Mouse (Mus musculus) yolk sac, embryonic 10.5 days (tissue): ENCODE measurements around the gene Mrpl45.
"Not testable (repeated sequence)": the region's sequence is repeated elsewhere in the genome, so short reads cannot be mapped to it uniquely, and the experiment has no call there.

ENCODE experiments used
- DNase-seq: peaks from one replicate; pipeline ENCODE4 v3.0.0-alpha.2; 2017; ENCODE audit warnings: low spot score

Gene Mrpl45

DNA sequence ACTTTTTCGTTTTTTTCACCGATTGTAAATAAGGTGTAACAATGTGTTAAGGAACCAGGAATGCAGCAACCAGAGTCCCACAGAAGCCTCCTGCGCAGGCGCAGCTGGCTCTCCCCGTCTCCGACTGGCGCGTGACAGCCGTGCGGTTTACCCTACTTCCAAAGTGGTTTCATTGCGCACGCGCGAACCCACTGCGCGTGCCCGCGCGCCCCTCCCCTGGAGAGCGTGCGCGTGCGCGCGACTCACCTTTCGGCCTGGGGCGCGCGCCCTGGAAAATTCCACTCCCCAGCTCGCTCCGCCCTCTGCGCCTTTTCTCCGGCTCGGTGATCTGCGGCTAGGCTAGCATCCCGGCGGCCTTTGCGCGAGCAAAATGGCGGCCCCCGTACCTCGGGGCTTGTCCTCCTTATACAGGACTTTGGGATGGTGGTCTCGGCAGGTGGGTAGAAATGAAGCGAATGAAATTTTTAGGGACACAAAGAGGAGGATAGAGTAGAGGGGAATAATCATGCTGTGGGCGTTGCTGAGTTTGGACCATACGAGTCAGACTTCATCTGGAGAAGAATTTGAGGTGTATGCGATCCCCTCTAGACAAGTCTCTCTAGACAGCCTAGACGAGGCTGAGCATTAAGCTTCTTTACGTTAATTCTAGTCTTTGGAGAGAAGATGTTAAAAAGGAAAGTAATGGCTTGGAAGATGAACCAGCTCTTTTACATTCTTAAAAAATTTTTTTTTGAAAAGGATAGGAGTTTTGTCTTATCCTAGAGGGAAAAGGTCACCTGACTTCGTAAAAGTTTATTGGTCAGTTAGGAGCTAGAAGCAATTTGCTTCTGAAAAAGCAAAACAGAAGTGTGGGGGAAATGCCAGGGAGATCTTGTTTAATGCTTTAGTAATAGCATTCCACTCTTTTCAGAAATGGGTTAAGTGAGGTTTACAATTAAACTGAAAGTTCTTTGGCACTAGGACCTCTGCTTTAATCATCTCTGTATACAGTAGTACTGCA, at the start of gene Mrpl45:
Gene Mrpl45, plus strand, starts transcription at position 213 of the 1,000 bp plus-strand sequence.
- peak; percentile 97 for DNase-seq

DNA sequence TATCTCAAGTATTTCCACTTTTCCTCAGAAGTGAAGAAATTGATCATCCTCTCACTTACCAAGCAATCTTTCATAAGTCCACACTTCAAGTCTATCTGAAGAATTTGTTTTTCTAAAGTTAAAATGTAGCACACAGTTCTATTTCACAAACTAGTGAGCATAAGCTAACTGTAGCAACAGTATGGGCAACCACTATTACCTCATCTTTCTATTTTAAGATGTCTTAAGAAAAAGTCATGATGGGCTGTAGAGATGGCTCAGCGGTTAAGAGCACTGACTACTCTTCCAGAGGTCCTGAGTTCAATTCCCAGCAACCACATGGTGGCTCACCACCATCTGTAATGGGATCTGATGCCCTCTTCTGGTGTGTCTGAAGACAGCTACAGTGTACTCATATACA, 49.0 kb upstream of the Mrpl45 start:
- not testable (repeated sequence) for DNase-seq

DNA sequence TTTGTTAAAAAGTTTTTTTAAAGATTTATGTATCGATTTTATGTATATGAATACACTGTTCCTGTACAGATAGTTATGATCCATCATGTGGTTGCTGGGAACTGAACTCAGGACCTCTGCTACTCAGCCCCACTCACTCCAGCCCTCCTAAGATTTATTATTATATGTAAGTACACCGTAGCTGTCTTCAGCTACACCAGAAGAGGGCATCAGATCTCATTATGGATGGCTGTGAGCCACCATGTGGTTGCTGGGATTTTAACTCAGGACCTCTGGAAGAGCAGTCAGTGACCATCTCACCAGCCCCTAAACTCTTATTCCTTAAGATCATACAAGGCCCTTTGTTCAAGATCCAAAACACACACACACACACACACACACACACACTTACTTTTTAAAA, 45.5 kb upstream of the Mrpl45 start:
- not testable (repeated sequence) for DNase-seq

DNA sequence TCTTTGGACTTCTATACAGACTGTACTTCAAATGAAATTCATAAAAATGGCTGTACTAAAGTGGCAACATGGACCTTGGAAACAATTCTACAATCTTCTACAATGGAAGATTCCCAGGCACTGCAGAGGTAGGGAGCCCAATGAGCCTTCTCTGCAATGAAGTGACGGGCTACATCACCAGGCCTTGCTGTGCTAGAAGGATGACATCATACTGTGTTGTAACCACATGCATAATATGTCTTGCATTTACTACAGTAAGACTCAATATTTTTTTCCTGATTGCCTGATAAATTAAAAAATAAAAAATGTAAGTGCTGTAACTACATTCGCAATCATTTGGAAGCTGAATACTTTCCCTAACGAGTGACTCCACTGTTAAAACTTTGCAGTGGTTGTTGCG, 42.7 kb upstream of the Mrpl45 start:
- no peak for DNase-seq

DNA sequence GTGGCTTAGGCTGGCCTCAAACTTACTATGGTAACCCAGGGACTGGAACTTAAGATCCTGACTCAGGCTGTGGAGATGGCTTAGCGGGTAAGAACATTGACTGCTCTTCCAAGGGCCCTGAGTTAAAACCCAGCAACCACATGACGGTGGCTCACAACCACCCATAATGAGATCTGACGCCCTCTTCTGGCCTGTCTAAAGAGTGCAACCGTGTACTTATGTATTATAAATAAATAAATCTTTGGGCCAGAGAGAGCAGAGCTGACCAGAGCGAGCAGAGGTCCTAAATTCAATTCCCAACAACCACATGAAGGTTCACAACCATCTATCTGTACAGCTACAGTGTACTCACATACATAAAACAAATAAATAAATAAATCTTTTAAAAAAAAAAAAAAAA, 41.9 kb upstream of the Mrpl45 start:
- DNase-seq: no peak

DNA sequence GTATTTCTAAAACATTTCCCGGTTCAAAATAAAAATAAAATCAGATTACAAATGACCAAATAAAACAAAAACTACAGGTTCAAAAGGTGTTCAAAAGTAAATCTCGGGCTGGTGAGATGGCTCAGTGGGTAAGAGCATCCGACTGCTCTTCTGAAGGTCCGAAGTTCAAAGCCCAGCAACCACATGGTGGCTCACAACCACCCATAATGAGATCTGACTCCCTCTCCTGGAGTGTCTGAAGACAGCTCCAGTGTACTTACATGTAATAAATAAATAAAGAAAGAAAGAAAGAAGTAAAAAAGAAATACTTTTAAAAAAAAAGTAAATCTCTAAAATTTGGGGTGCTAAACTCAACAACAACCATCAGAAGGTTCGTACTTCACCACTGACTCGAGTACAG, 40.6 kb upstream of the Mrpl45 start:
- DNase-seq: not testable (repeated sequence)

DNA sequence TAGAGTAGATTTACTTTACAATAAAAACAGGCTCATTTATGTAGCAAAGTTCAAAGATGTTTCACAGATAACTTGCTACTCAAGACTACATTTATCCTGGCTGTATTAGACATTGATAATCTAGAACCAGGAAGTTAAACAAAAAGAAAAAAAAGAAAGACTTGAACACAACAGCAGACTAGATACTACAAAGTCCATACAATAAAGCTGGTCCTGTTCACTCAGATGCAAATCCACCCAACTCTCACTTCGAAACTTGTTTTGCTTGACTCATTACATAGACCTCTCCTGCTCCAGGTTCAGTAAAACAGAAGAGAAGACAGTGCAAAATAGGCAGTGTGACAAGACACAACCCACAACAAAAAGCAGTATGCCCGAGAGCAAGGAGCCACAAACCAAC, 40.2 kb upstream of the Mrpl45 start:
- no peak for DNase-seq

DNA sequence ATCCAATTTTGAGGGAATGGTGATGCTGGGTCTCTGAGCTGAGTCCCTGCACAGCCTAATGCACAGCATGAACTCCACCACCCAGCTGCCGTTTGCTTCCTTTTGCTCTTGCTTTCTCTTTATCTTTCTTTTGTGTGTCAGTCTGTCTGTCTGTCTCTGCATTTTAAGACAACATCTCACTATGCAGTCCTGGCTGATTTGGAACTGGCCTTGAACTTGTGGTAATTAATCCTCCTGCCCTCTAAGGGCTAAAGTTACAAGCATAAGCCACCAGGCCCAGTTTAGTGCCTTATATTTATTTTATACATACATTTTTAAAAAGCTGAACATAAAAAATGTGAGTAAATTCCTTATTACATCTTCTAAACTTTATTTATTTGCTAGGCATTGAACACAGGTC, 39.5 kb upstream of the Mrpl45 start:
- DNase-seq: no peak

DNA sequence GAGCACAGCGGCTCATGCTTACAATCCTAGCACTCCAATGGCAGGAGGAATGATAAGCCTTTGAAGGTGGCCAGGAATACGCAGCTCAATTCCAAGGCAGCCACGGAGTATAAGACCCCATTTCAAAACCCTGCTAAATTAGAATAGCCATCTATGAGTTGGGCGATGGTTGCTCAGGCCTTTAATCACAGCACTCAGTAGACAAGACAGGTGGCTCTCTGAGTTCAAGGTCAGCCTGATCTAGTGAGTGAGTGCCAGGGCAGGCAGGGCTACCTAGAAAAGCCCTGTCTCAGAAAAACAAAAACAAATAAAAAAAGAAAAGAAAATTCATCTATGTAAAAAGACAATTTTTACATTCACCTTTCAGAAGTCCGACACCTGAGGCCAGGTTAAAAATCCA, 38.4 kb upstream of the Mrpl45 start:
- no peak for DNase-seq

DNA sequence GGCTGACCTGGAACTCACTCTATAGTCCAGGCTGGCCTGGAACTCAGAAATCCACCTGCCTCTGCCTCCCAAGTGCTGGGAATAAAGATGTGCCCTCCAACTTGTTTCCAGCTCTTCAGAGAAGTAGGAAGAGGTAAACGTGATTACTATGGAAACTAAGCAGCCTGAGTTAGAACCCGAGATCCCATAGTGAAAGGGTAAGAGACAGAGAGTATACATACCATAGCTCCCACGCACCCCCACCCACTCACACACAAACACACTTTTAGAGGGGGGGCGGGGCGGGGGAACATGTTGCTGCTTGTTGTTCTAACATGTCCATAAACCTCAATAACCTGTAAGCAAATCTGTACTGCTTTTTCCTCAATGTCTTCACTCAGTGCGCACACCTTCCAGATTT, 37.1 kb upstream of the Mrpl45 start:
- DNase-seq: no peak

DNA sequence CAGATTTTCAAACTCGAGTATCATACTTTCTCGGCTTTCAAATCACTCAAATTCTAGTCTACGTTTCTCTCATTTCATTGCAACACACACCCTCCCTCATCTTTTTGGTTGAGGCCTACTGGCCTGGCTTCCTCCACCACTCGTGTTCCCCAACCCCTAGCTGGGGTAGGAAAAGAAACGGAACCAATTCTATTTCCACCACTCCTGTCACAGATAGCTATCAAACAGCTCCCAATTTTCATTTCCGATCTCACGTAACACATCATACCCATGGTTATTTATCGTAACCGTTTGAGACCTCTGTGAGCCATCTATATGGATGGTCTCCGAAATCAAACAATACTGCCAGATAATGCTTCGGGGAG, 36.5 kb upstream of the Mrpl45 start:
- no peak for DNase-seq

DNA sequence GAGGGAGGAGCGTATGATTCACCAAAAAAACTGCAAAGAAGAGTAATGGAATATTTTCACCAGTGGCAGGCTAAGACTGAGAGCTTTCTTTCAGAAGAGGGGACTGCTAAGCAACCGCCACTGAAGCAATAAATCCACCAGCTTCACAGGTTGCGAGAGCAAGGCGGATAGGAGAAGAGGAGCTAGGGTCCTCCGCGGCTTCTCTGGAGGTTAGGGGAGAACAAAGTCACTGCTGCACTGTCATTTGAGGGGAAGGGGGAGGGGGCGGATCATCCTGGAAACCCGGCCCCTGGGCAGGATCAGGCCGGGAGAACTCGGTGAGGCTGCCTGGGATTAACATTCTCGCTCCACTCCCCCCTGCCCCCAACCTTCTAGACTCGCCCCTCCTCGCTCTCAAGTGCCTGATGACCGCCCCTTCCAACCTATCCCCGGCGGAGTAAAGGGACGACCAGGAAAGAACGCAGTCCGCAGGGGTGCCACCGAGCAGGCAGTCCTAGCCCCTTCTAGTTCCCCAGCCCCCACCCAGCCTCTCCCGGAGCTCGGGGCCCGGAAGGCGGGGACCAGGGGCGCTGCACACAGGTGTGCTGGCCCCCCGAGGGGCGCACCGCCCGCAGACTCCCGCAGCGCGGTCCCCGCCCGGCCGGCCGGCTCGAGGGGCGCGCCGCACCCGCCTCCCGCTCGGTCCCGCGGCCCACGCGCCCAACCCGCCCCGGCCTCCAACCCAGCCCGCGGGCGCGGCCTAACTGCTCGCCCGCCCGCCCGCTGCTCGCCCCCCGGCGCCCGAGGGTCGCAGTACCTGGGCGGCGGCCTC, 35.9 kb upstream of the Mrpl45 start:
- peak; percentile 90 for DNase-seq

DNA sequence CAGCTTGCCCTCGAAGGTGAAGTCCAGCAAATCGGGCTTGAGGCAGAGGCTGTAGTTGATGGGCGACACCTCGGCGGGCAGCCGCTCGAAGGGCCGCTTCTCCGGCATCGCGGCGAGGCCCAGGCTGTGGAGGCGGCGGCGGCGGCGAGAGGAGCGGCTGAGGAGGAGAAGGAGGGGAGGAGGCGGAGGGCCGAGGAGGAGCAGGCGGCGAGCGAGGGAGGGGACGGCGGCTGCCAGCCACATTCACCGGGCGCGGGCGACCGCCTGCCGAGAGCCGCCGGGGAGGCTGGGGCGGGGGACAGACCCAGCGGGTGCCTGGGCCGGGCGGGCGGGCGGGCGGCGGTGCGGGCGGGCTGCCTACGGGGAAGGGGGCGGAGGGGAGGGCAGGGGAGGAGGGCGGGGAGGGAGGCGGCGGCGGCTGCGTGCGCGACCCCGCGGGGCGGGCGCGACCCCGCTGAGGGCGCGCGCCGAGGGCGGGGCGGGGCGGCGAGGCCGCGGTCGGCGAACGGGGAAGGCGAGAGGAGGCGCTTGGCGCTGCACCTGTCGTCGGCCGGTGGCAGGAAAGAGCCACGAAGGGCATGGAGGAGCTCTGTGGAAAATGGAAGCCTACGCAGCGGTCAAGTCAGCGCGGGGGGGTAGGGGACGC, 35.2 kb upstream of the Mrpl45 start, which contains the start of gene Npepps:
Gene Npepps, minus strand, starts transcription at position 423 of the 646 bp plus-strand sequence.
- DNase-seq: peak; percentile 83

DNA sequence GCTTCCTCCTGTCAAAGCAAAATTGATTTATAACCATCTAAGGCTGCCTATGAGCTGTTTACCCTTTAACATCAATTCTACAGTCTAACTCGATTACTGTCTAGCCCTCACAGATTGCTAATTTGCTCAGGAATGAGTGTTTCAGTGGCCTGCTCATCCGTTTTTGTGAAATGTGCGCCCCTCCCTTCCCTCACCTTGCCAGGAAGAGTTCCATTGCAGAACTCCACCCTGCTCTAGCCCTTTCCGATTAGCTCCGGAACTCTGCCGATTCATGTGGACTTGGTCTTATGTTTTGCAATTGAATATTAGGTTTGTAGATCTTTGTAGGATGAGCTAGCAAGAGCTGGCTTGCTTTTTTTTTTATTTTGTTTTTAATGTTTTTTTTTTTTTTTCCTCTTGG, 33.3 kb upstream of the Mrpl45 start:
- DNase-seq: no peak

DNA sequence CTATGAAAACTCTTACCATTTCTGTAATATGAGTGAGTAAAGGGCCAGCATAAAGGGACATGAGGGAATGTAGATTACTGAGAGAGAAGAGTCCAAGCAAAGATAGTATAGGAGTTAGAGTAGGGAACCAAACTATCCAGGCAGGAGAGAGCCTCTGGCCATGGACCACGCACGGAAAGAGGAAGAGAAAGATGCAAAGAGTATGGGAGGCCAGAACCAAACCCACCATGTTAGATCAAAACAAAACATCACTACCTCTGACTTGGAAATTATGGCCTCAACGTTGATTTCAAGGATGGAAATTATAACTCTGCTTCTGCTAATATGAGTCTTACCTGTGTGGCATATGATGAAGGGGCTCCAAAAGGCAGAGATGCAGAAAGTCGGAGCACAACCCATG, 30.7 kb upstream of the Mrpl45 start:
- no peak for DNase-seq

DNA sequence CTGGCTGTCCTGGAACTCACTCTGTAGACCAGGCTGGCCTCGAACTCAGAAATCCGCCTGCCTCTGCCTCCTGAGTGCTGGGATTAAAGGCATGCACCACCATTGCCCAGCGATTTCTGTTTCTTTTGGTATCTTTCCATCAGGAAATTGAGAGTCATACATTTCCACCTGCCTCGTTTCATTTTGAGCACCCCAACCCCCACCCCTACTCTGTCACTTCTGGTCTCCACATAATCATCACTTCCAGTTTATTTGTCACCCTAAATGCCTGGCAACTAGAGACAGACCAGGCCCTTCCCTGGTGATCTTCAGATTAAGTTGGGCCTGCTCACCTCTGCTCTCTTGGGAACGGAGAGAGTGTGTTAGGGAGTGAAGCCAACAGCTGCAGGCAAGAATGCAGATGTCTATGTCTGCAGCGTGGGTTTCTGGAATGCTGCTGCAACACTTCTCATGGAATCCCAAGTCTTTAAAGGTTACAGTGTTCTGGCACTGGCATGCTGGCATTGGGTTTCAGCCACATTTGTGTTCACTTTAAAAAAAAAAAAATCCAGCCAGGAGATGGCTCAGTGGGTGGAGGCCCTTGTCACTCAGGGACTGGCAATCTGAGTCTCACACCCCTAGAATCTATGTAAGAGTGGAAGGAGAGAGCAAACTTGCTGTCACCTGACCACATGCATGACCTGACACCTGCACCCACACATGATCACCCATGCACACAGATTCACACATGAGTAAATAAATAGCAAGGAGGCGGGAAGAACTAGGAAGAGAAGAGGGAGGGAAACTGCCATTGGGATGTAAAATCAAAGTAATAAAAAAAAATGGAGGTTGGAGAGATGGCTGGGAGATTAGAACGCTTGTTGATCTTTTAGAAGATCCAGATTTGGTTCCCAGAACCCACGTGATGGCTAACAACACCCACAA, 29.4 kb upstream of the Mrpl45 start:
- DNase-seq: no peak

DNA sequence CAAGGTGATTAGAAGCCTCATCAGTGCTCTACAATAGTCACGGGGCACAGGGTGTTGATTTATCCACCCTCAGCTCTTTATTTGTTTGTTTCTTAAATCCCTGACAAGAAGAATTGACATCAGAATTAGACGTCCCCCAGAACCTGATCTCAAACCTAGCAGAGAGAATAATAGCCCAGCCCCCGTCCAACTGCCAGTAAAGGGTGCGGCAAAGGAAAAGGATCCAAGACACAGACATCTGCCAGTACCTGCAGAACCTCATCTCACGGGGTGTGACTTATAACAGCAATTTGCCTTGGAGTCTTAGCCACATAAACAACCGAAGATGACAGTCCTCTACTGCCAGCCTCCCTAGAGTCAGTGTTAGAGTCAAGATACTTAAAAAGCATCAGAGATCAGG, 28.5 kb upstream of the Mrpl45 start:
- no peak for DNase-seq

DNA sequence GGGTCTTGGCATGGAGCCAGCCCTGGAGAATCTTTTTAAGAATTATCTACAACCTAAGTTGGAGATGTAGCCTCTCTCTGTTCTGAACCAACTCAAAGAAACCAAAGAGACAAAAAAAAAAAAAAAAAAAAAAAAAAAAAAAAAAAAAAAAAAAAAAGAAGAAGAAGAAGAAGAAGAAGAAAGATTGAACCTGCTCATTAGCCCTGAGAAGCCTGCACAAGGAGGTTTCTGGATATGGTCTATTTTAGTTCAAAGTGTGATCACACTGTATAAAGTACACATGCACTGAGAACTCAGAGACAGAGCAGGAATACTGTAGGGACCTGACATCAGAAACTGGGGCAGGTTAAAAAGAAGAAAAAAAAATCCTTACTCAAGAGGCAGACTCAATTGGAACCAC, 27.9 kb upstream of the Mrpl45 start:
- no peak for DNase-seq

DNA sequence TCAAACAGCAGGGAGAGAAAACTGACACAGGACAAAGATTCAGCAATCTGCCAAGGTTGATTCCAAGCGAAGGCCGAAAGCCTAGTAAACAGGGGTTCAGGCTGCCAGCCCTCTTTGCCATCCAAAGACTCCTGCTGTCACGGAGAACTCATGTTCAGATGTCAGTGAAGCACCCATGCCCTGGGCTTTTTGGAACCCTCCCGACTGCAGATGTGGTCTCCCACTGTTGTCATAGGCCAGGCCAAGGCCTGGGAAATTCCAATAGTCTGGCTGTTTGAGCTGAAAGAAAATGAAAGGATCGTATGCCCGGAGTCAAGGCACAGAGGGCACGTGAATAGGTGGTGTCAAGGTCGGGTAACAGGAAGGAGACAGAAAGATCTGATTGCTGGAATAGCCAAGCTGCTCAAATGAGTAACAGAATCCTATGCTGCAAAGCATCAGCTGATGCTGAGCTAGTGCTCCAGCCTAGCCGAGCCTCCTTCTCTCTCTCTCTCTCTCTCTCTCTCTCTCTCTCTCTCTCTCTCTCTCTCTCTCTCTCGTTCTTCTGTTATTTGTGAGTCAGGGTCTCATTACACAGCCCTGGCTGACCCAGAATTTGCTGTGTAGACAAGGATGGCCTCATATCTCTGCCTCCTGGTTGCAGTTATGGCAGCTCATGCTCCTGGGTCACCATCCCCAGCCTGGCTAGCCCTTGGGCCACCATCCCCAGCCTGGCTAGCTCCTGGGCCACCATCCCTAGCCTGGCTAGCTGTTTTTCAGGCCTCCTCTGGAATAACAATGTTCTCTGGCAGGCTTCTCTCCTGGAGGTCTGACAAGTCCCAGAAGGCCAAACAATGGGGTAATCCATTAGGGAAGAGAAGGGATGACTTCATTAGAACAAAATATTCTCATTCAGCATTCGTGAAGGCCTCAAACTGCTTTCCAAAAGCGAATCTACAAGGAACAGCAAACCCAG, 26.0 kb upstream of the Mrpl45 start:
- no peak for DNase-seq

DNA sequence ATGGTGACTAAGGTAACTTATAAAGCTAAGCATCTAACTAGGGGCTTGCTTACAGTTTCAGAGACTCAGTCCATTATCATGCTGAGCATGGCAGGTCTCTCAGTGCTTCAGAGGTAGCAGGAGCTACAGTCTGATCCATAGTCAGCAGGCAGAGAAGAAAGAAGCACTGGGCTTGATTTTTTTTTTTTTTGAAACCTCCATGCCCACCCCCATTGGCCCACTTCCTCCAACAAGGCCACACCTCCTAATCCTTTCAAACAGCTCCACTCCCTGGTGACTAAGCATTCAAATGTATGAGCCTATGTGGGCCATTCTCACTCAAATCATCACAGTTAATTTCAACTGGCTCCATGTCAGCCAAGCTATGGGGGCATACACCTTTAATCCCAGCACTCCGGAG, 22.8 kb upstream of the Mrpl45 start:
- DNase-seq: no peak
